Mouse (Mus musculus): ENCODE measurements around the gene Gm45837.

Gm45837 gene

DNA sequence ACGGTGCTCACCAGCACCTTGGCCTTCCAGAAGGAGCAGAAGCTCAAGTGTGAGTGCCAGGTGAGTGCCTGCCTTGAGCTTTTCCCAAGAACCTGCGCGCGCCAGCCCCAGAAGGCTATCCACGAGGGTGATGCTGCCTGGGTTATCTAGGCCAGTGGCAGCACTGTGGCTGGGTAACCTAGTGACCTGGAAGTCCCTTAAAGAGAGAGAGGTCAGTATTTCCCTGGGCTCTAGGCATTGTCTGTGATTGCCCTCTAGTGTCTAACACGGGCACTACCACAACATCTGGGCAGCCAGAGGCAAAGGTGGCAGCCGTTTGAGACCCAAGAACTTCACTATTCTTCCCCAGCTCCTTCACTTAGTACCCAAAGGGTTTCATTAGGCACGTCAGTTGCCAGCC lies 92.7 kb downstream of the Gm45837 start:
- DNase-seq (ENCODE audit: low spot score): no peak

DNA sequence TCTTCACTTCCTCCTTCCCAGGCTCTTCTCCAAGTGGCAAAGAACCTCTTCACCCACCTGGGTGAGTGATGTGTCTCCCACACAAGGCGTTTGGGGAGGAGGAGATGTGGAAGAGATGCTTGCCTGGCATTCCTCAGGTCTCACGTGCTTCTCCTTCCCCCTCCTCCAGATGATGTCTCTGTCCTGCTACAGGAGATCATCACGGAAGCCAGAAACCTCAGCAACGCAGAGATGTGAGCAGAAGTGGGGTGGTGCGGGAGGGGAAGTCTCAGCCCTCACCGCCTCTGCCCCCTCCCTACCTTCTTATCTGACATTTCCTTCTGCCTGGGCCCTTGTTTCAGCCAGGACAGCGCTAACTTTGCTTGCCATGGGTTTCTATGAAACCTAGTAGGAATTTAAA lies 93.1 kb downstream of the Gm45837 start:
- no peak for DNase-seq (ENCODE audit: low spot score)

DNA sequence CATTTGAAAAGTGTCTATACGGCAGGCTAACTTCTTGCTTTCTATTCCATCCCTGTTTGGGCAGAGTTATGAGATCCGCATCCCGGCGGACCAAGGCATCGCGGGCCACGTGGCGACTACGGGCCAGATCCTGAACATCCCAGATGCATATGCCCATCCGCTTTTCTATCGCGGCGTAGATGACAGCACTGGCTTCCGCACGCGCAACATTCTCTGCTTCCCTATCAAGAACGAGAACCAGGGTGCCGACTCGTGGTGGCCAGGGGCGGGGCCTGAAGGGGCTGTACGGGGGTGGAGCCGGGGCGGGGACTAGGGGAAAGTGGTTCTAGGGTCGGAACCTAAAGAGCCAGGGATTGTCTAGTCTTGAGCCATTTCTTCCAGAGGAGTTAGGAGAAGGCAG lies 93.8 kb downstream of the Gm45837 start:
- no peak for DNase-seq (ENCODE audit: low spot score)

DNA sequence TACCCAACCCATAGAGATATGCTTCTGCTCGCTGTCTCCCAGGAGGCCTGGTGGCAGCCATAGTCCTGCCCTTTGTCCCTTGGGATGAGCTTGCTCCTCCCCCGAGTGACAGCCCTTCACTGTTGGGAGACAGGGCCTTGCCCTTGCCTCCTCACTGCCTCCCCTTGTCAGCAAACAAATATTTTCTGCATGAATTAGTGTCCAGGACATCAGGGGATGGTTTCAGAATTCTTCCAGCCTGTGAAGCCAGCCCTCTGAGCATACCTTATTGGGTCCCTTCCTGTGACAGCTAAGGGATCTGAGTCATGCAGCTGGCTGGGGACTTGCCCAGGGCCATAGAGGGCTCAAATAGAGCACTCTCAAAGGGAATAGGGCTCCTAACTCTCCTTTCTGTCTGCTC lies 98.5 kb downstream of the Gm45837 start:
- DNase-seq (ENCODE audit: low spot score): no peak

DNA sequence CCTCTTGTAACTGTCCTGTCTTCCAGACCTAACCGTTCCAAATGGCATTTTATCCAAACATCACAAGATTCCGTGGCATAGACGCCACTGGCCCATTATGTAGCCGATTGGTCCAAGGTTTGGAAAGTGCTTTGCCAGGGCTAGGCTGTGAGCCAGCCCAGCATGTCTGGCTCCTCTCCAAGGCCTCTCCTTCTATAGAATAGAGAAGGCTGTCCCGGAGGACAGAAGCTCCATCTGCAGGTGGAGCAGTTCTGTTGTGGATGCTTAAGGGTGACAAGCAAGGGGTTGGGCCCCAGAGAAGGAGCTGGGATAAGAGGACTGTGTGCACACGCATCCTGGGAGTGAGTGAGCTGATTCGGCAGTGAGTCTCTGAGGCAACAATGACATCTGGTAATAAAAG lies 103.0 kb downstream of the Gm45837 start:
- no peak for DNase-seq (ENCODE audit: low spot score)

DNA sequence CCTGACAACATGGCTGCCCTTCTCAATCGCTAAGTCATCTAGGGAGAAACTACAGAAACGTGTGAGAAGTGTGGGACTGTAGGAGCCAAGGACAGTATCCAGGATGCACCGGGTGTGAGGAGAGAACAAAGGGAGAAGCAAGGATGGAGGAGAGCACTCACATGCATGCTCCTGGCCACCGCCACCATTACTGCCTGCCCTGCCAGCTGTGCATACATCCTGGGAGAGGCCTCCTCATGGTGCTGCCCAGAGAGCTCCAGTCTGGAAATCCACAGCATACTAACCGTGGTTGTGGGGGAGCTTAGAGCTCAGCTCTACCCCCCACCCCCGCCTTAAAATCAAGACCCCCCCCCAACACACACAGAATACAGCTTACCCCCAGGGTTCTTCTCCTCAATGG lies 104.1 kb downstream of the Gm45837 start:
- DNase-seq (ENCODE audit: low spot score): no peak

DNA sequence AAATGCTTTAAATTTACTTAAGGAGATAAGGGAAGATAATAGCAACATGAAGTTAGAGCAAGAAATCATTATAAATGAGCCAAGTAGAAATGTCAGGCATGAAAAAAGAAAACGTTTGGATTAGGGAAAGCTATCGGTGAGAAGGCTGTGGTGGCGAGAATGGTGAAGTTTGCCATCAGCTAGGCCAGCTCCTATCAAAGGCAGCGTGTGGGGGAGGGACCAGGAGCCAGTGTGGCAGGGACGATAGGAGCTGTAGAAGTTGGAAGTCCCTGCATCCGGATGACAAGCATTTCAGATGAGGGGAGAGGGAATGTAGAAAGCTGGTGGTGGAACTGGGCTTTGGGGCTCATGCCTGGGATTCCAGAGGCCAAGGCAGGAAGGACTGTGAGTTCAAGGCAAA lies 104.6 kb downstream of the Gm45837 start:
- no peak for DNase-seq (ENCODE audit: low spot score)

DNA sequence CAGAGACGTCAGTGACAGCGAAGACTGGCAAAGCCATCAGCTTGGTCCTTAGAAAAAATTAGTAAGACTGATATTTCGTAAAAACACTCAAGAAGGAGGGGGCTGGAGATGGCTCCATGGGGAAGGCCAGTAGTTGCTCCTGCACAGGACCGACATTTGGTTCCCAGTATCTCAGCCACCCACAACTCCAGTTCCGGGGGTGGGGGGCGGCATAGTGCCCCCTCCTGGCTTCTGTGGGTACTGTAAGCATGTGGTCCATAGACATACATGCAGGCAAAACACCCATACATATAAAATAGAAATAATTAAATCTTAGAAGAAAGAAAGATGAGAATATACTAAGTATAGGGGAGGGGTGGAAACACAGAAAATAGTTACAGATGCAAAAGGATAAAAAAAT lies 105.8 kb downstream of the Gm45837 start:
- DNase-seq (ENCODE audit: low spot score): no peak

DNA sequence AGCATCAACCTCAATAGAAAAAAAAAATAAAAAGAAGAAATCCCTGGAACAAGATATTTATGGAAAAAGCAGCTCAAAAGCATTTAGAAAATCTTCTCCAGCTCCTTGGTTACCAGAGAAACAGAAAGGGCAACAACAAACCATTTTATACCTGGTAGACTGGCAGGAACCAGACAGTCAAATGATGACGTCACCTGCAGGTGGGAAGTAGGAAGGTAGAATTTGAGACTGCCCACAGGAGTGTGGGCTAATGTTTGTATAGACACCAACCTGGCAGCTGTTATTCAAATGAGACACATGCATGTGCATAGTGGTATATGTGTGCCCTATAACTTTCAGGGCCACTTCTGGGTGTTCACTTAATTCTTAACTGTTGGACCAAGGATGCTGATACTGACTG lies 111.0 kb downstream of the Gm45837 start:
- DNase-seq (ENCODE audit: low spot score): no peak

DNA sequence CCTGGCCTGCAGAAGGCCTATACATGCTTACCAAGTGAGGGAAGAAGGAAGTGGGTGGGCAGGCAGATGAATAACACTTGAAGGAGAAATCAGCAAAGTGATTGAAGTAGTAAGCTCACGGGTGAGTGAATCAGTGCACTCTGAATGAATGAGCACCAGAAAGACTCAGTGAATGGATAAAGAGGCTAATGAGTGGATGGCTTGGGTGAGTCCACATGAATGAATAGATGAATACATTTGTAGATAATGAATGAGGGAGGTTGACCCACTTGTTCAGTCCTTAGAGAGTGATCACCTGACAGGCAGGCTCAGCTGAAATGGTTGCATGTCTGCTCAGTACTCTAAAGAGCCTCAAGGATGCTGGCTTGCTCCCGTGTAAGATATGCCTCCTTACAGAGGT lies 112.5 kb downstream of the Gm45837 start:
- DNase-seq (ENCODE audit: low spot score): no peak

DNA sequence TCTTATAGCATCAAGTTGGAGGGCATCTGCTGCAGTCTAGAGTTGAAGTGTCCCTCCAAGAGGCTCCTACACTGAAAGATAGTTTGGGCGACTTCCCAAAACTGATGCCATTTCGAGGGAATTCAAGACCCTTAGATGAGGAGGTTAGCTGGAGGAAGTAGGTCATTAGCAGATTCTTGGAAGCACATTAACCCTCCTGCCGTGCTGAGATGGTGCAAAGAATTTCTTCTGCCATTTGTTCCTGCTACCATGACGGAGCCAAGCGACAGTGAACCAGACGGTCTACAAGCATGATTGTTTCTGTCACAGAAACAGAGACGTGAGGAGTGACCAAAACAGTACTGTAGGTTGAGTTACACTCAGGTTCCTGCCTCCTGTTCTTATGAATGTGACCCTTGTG lies 115.8 kb downstream of the Gm45837 start:
- DNase-seq (ENCODE audit: low spot score): no peak

DNA sequence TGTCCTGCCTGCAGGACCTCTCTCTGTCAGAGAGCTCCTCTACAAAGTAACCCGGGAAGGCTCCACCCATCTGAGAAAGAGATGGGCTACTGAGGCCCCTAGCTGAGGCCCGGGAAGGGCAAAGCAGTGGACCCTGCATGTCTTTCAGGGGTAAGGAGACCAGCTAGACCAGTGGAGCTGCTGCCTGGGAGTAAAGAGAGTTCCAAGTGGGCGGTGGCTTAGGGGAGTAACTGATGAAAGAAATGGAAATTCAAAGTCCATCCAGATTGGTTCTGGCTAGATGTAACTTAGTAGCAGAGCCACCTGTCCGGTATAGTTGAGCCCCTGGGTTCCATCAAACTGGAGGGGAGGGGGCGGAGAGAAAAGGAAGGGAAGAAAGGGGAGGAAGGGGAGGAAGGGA lies 123.7 kb downstream of the Gm45837 start:
- DNase-seq (ENCODE audit: low spot score): no peak

DNA sequence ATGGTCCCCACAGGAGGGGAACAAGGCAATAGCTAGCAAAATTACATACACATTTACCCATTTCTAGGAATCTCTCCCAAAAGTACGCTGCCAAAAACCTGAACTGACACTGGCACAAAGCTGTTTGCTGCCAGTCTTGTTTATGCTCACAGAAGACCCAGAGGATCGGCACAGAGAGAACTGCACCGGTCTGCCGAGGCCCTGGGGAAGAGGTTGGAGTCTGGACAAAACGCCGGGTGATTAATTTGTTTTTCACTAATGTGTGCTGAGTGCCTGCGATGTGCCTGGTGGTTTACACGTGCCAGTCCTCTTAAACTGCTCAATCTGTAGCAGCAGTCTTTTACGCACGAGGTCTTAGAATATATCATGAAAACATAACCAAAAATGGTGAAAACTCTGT lies 124.4 kb downstream of the Gm45837 start:
- DNase-seq (ENCODE audit: low spot score): no peak

DNA sequence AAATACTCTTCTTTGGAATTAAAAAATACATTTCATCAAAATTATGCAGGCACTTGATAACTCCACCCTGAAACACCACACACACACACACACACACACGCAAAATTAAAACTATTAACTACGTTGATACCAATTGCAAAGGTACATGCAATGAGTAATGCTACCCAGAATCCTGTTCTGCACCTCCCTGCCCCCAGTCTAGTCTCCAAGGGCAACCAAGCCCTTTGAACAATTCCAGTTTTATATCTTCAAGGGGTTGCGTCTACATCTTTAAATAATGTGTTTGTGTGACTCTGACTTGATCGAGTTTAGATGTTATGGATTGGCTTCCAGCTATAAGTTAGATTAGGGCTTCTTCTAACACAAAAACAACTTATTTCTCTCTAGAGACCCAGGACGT lies 124.8 kb downstream of the Gm45837 start:
- no peak for DNase-seq (ENCODE audit: low spot score)

DNA sequence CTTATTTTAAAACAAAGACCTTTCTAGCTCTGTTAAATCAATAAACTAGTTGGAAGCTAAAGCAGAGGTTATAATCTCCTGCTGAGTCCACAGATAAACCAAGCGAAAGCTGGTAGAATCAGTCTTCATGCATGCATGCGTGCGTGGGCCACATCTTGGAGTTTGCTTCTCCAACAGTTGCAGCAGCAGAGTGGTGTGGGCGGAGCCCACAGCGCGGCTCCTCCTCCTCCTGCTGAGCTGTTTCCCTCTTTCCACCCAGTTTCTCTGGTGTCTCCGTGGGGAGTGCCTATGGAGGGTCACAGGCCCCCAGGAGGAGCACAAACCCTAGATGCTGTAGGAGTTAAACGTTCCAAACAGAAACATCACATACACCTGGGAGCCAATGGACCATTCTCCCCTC lies 126.9 kb downstream of the Gm45837 start:
- no peak for DNase-seq (ENCODE audit: low spot score)

DNA sequence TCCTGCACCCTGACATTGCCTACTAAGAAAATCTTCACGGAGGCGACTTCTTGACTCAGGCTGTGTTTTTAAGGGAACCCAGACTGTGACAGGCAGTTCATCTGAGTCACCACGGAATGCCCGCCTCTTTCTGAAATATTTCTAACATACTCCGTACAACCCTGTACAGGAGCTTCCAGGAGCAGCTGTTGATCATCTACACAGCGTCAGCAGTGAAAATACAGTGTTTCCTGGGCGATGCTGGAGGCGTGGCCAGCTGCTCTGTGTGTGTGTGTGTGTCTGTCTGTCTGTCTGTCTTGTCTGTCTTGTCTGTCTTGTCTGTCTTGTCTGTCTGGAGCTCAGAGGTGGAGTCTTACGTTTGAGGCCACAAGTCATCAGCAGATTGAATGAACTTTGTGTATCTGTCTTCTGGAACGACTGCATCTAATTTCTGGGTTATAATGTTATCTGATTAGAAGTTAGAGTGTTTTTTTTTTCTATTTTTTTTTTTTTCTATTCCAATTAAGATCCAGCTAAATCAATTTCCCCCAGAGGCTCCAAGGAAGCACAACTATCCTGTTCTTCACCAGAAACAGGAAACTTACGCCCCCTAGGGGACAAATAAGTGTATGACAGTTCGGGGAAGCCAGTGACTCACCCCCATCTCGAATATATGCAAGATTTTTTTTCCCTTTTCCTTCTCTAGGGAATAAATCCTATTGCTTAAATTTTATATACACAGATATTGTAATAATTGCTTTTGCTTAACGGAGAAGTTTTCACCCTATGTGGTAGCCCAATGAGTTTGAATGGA lies 127.7 kb downstream of the Gm45837 start:
- no peak for DNase-seq (ENCODE audit: low spot score)

DNA sequence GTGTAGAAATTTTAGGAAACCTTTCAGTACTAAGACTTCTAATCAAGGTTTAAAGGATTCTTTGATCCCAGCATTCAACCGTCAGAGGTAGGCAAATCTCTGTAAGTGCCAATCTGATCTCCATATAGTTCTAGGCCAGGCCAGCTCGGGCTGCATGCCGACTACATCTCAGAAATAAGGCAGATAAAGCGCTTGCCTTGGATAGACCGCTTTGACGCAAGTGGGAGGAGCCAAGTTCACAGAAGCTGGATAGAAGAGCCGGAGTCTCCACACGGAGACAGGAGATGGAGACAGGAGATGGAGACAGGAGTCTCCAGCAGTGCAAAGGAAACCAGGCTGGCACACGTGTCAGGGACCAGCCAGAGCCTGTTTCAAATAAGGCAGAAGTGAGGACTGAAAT lies 129.1 kb downstream of the Gm45837 start:
- DNase-seq (ENCODE audit: low spot score): no peak

DNA sequence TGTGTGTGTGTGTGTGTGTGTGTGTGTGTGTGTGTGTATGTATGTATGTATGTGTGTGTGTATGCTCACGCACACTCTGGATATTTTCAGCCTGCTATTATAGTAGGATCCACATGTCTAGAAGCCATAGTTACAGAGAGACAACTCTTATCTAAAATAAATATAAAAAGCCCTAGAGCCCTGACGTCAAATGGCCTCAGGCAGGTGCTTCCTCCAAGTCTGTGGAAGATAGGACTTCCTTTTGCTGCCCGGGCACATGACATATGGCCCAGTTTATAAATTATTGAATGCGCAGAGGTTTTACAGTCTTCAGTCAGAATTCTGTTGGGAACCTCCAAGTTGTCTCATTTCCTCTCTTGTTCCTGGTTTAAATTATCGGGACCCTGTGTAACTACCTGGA lies 130.0 kb downstream of the Gm45837 start:
- DNase-seq (ENCODE audit: low spot score): no peak

DNA sequence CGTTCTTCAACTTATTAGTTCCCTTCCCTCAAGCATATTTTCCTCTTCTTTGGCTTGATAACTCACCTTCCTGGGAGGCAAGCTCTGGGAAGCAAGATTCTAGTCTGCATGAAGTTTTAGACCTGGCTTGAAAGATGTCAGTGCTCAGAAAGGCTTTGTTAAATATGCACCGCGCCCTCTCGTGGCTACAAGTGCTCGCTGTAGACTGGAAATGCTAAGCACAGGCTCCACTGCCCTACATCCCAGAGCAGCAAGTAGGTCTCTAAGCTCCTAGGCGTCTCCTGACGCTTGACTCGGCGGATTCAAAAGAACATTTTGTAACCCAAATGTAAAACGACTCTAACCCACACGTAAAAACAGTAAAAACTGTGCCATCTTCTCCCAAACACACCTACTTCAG lies 130.4 kb downstream of the Gm45837 start:
- no peak for DNase-seq (ENCODE audit: low spot score)

DNA sequence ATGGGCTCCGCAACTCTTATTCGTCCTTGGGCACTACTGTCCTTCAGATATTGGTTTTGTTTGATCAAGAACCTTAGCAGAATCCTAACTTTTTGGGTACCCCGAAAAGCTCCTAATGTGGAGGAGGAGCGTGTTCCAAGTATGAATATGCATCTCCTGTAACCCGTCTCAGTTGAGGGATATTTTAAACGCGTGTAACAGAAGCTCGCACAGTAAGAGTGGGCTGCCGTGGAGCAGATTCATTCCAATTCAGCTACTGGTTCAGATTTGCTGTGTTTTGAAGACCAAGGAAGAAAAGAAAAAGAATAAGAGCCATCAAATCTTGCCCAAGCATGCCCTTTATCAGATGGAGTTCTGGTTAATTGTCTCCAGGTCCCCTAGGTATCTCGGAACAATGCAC lies 131.0 kb downstream of the Gm45837 start:
- no peak for DNase-seq (ENCODE audit: low spot score)

DNA sequence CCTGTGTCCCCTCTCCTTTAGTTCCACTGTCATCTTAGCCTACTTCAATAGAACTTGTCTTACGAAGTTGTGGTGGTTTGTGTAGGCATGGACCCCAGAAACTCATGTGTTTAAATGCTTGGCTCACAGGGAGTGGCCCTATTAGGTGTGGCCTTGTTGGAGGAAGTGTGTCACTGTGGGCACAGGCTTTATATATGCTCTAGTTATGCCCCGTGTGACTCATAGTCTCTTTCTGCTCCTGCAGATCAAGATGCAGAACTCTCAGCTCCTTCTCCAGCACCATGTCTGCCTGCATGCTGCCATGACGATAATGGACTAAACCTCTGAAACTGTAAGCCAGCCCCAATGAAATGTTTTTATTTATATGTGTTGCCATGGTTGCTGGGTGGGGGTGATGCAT lies 137.0 kb downstream of the Gm45837 start:
- no peak for DNase-seq (ENCODE audit: low spot score)

DNA sequence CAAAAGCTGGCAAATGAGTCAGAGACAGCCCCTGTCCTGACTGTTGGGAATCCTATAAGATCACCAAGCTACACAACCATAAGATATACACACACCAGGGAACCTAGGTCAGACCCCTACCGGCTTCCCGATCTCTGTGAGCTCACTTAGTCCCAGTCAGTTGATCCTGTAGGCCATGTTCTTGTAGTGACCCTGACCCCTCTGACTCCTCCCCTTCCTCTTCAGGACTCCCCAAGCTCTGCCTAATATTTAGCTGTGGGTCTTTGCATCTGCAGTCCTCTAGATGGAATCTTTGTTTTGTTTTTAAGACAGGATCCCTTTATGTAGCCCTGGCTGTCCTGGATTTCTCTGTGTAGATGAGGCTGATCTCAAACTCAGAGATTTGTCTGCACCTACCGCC lies 138.6 kb downstream of the Gm45837 start:
- no peak for DNase-seq (ENCODE audit: low spot score)

DNA sequence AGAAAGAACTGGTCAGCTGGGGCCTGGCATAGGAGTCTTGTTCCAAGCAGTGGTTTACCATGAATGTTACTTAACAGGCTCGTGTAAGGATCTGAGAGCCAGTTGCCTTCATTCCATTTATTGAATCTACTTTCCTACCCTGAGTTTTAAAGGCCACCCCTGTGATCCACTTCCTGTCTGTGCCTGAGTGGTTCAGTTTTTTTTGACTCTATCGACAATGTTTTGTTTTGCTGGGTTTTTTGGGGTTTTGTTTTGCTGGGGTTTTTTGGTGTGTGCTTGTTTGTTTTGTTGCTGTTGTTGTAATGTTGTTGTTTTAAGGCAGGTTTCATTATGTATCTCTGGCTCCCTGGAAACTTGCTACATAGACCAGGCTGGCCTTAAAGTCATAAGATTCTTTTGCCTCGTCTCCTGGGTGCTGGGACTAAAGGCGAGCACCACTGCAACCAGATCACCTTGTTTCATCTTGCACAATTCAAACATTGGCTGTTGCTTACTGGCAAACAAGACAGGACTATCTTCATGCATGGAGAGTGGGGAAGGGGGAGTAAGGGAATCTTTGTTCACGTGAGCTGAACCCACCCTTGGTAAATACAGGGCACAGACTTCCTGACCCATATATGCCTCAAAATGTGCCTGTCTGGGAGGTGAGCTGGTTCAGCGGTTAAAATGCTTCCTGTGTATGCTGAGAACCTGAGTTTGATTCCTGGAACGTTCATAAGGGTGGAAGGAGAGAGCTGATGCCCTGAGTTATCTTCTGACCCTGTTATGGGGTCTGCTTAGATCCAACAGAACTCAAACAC lies 140.2 kb downstream of the Gm45837 start:
- no peak for DNase-seq (ENCODE audit: low spot score)

DNA sequence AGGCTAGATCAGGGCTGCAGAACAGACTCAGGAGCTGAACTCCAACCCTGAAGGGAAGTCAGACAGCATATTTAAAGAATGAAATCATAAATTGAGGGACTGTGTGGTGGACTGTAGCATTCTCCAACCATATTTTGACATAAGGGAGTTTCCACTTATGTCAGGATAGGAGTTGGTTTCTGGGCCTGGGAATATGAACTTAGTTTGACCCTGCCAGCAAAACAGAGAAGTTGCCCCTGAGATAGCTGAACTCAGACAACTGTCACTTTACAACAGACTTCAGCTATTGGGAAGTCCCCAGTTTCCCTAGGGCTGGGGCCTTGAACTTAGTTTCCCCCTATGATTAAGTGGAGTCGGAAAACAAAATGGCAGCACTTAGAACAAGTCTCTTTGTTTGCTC lies 140.8 kb downstream of the Gm45837 start:
- DNase-seq (ENCODE audit: low spot score): no peak
